Mouse (Mus musculus): ENCODE measurements around the gene Aig1.

DNA sequence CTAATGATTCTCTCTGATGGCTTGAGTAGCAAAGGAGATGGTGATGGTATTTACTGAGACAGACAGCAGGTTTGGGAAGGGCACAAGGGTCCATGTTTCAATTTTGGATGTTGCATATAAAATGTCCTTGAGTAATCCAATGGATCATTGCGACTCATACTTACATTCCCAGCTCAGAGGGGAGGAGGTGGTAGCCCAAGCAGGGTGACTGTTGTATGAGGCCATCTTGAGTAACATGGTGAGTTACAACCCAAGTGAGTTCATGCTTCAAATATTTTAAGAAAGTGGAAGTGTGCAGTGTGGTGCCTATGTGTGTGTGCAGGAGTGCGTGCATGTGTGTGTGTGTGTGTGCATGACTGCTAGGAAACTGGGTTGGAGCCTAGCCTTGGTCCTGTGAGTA lies 93.4 kb downstream of the Aig1 start:
- TF ChIP-seq GATA1 (IDR thresholded peaks at IDR 0.05; ENCODE audit: borderline replicate concordance, low read length) = no peak
- no peak for TF ChIP-seq FLI1 (IDR thresholded peaks at IDR 0.05; ENCODE audit: low read length)
